Mouse (Mus musculus): Measurements from ENCODE around the gene Tm2d1. TPM values are rescaled to one million over a fixed set of nuclear protein-coding genes. Genes with fewer than 3 reads are reported as not detected.

The Tm2d1 gene
- polyA plus RNA-seq, 1 experiment from 2014 or later, result 80.7 TPM

Other genes with a start within 250 kb of the Tm2d1 start
- gene Patj, start 12.5 kb upstream of the Tm2d1 start, polyA plus RNA-seq (2016; fragmentation: Nextera tagmentation; extraction: Ambion mirVana), result 12.4 and 13.3 TPM in 2 replicates